7 mouse cellular contexts compared by ENCODE assay signal in genomic region chr16:7206116-7206900, GRCm38 (mm10).
"Had no signal": no experiment of that assay in that cellular context is flagged by ENCODE, and none has a peak within 500 bp of the region (broad histone marks: within the 10 kb centered on the region; RNA-seq: fewer than 3 reads in every experiment).

No protein-coding gene starts in this region.

- ATAC-seq: inflammation-experienced regulatory T-cells, adult 6 months; intestine, postnatal 0 days; midbrain, embryonic 15.5 days had no signal

- DNase-seq: left cerebral cortex, postnatal 4 days; lung, adult 18-20 months; lung, postnatal 4 days; thymus, postnatal 4 days had no signal
